Mouse (Mus musculus) hematopoietic stem cell, adult 5-6 weeks (primary cell): ENCODE measurements around the gene Npl. TPM values are rescaled to one million over a fixed set of nuclear protein-coding genes. Genes with fewer than 3 reads are reported as not detected.
"Not testable (repeated sequence)": the region's sequence is repeated elsewhere in the genome, so short reads cannot be mapped to it uniquely, and the experiment has no call there.

Experiments
- ATAC-seq, 2 experiments: fragments of 125-278 bp in 1 of 2; replicated peaks in 1 of 2; 2 replicates each; pipeline ENCODE4 v1.8.0; 2016 to 2017; ENCODE audit warnings: inconsistent platforms in 2 of 2, mild to moderate bottlenecking in 2 of 2, moderate number of reproducible peaks in 2 of 2, low read depth in 1 of 2, moderate TSS enrichment in 1 of 2; ENCODE audit not compliant: low FRiP score in 2 of 2, poor library complexity in 2 of 2, severe bottlenecking in 2 of 2, insufficient read depth in 1 of 2, low TSS enrichment in 1 of 2
- total RNA-seq: library from RNA; stranded (forward); fragments of 172-1452, 232-1000 nt; gene quantifications from 2 replicates; pipeline ENCODE4 v1.2.3, GENCODE M21; 2017

Gene Npl
- total RNA-seq, 1 experiment from 2014 or later: 17.2 TPM

DNA sequence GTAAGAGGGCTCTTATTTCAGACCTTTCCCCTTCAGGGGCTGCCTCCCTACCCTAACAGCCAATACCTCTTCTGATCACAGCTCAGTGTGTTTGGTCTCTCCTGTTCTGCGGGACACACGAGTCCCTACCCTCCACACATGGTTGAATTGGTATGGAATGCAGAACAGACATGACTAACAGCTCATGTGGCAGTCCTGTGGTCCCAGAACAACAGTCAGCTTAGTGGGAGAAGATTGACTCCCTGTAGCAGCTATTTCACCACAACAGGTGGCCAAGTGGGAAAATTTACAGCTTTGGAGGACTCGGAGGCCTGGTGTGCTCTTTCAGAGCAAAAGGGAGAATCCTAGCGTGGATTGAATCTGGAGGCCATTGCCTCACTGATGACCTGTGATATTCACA, 6.4 kb upstream of the Npl start:
- no peak for ATAC-seq

DNA sequence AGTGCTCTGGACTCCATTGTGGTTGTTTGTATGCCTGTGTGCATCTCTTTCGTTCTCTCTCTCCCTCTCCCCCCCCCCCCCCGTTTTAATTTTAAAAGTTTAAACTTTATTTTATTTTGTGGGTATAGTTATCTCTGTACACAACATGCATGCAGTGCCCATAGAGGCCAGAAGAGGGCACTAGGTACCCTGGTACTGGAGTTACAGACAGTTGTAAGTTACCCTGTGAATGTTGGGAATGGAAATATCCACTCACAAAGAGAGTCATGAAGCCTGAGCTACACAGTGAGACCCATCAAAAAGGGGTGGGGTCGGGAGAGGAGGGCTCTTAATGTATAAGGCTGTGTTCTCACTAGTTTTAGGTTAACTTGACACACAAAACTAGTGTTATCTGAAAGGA, 969 bp upstream of the Npl start:
- ATAC-seq: peak in 1 of 2 experiments; percentile 55; a peak in 1 of 4 replicates

- ATAC-seq: peak in 1 of 2 experiments; percentile 27; a peak in 1 of 4 replicates
These were observed 2.3 kb downstream of the Npl start for GRCm38 (mm10) chr1:153547555-153547954.

DNA sequence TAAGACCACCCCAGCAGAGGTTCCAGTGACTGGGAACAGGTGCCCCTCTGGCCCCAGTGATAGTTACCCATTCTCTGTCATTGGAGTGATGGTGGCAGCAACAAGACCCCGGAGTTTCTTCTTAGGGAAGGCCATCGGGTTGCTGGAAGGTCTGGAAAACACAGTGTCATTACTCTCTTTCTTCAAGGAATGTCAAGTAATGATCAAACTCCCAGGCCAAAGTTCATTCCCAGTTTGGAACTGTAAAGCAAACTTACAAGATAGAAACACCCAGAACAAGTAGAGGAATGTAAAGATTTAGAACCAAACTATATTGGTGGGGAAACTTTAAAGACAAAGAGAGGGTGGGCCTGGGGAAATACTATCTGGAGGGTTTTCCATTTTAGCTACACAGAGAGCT, 4.6 kb downstream of the Npl start:
- no peak for ATAC-seq

DNA sequence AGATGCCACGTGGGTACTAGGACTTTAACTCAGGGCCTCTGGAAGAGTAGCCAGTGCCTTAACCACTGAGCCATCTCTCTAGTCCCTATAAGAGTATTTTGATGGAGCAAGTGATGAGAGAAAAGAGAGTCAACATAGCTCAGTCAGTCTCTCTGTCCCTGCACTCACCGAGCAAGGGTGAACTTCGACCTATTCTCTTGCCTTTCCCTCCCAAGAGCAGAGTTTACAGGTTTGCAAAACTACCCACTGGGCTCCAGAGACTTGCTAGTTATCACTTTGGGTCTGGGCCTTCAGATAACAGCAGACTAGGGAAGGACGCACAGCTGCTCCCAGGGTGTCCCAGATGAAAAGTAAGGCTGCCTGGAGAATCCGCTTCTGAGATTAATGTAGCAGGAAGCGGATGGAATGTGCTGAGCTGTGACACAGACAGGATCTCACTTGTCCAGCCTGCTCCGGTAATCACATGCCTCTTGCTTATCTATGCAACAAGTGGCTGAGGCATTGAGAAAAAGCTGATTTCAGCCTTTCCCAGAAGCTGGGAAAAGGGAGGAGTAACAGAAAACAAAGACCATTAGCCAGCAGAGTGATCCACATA, 7.0 kb downstream of the Npl start:
- no peak for ATAC-seq

DNA sequence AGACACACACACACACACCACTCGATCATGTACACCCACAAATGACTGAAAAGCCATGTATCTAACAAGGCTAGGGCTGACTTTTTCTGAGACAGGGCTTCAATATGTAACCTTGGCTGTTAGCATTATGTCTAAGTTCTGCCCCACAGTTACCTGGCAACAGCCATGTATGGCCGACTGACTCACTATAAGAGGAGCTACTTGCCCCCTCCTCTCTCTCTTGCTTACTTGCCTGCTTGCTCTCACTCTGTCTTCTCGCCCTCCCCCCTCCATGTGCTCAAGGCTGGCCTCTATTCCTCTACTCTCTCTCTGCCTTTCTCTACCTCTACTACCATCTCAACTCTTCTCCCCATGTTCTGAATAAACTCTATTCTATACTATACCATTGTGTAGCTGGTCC, 9.1 kb downstream of the Npl start:
- ATAC-seq: no peak

GRCm38 (mm10) chr1:153539739-153540333, 10.0 kb downstream of the Npl start:
- ATAC-seq: no peak

GRCm38 (mm10) chr1:153535611-153536010, 14.2 kb downstream of the Npl start:
- no peak for ATAC-seq

- ATAC-seq: not testable (repeated sequence)
These were observed 16.9 kb downstream of the Npl start for GRCm38 (mm10) chr1:153532896-153533295.

DNA sequence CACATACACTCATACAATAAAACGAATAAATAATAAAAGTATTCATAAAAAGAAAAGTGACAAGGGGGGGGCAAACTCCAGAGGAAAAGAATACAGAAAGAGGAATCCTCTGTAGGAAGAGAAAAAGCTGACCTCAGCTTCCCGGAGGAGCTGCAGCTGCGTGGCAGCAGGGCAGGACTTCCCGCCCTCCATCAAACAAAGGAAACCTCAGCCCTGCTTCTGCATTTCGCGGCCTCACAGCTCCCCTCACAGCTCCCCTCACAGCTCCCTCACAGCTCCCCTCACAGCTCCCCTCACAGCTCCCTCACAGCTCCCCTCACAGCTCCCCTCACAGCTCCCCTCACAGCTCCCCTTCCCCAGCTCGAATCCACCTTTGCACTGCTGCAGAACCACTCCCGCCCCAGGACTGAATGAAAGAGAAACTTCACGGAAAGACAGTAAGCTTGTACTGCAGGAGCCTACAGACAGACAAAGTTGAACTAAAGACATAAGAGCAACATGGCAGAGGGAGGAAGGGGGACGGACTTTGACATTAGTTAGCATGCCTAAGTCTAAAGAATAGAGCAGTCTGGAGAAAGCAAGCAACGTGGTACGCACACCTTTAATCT, 17.5 kb downstream of the Npl start:
- peak; percentile 90 to 93 for ATAC-seq

- ATAC-seq: peak; percentile 29 to 35; a peak in 2 of 4 replicates
These were observed 18.1 kb downstream of the Npl start for GRCm38 (mm10) chr1:153531677-153532233.

GRCm38 (mm10) chr1:153522116-153522515, 27.7 kb downstream of the Npl start:
- no peak for ATAC-seq

- no peak for ATAC-seq
These were observed 34.5 kb downstream of the Npl start for GRCm38 (mm10) chr1:153515368-153515767.

DNA sequence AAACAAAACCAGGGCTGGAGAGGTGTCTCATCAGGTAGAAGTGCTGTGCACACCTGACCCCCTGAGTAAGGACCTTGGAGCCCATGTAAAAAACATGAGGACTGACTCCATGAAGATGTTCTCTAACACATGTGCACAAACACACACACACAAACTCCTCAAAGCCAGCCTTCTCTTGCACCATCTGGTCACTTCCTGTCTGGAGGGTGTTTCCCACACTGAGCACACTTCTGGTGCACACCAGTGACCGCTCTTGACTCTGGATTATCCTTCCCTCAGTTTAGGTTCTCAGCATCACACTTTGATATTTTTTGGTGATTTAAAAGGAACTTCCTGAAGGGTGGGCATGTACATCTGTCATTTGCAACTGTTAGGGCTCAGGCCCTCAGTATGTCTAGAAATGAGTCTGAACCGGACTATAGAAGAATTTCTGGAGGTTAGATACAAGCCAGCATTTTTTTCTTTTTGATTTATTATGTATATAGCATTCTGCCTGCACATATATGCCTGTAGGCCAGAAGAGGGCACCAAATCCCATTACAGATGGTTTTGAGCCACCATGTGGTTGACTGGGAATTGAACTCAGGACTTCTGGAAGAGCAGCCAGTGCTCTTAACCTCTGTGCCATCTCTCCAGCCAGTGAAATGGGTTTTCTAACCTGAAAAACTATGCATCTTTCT, 39.4 kb downstream of the Npl start:
- no peak for ATAC-seq

- ATAC-seq: not testable (repeated sequence)
These were observed 40.3 kb downstream of the Npl start for GRCm38 (mm10) chr1:153509569-153509968.

- no peak for ATAC-seq
These were observed 40.8 kb downstream of the Npl start for GRCm38 (mm10) chr1:153509012-153509411.

DNA sequence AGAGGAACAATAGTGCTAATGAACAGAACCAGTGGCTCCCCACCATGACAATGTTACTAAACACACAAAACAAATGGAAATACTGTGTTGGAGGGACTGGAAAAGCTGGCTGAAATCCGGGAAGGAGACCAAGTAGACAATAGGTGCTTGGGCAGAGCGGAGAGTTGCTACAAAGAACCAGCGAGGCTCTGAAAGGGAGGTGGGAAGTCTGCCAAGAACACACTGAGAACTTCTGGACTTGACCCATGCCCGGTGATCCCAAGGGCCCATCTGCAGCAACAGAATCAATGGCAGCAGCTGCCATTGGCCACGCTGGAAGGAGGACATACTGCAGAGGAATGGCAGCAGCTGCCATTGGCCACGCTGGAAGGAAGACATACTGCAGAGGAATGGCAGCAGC, 43.6 kb downstream of the Npl start:
- ATAC-seq: no peak
